Mouse (Mus musculus) urinary bladder, postnatal 10 days (tissue): ENCODE measurements around the gene Adamts9.

Source experiments
- DNase-seq: peaks from one replicate; pipeline ENCODE4 v3.0.0; 2022; ENCODE audit warnings: low spot score

Gene Adamts9

GRCm38 (mm10) chr6:92924536-92924935 lies 18.8 kb downstream of the Adamts9 start:
- DNase-seq: no peak

GRCm38 (mm10) chr6:92921843-92922242 lies 21.4 kb downstream of the Adamts9 start:
- DNase-seq: no peak

GRCm38 (mm10) chr6:92920938-92921689 lies 22.2 kb downstream of the Adamts9 start:
- DNase-seq: no peak

GRCm38 (mm10) chr6:92910611-92911010 lies 32.7 kb downstream of the Adamts9 start:
- no peak for DNase-seq

GRCm38 (mm10) chr6:92909361-92909760 lies 33.9 kb downstream of the Adamts9 start:
- DNase-seq: no peak

- no peak for DNase-seq
Measured at GRCm38 (mm10) chr6:92905922-92906321, 37.4 kb downstream of the Adamts9 start.

- no peak for DNase-seq
Measured at GRCm38 (mm10) chr6:92904491-92904890, 38.8 kb downstream of the Adamts9 start.

GRCm38 (mm10) chr6:92904037-92904436 lies 39.3 kb downstream of the Adamts9 start:
- DNase-seq: no peak

GRCm38 (mm10) chr6:92891535-92891934 lies 51.8 kb downstream of the Adamts9 start:
- DNase-seq: no peak

- no peak for DNase-seq
Measured at GRCm38 (mm10) chr6:92883131-92883900, 60.0 kb downstream of the Adamts9 start.

GRCm38 (mm10) chr6:92882446-92882845 lies 60.8 kb downstream of the Adamts9 start:
- no peak for DNase-seq

- DNase-seq: no peak
Measured at GRCm38 (mm10) chr6:92879700-92880265, 63.5 kb downstream of the Adamts9 start.

GRCm38 (mm10) chr6:92878771-92879170 lies 64.5 kb downstream of the Adamts9 start:
- no peak for DNase-seq

GRCm38 (mm10) chr6:92877236-92877635 lies 66.1 kb downstream of the Adamts9 start:
- no peak for DNase-seq

- no peak for DNase-seq
Measured at GRCm38 (mm10) chr6:92876121-92876520, 67.2 kb downstream of the Adamts9 start.

- DNase-seq: no peak
Measured at GRCm38 (mm10) chr6:92875340-92875739, 68.0 kb downstream of the Adamts9 start.

GRCm38 (mm10) chr6:92874854-92875253 lies 68.4 kb downstream of the Adamts9 start:
- no peak for DNase-seq

GRCm38 (mm10) chr6:92872766-92873165 lies 70.5 kb downstream of the Adamts9 start:
- no peak for DNase-seq

- DNase-seq: no peak
Measured at GRCm38 (mm10) chr6:92871813-92872212, 71.5 kb downstream of the Adamts9 start.

GRCm38 (mm10) chr6:92869582-92870219 lies 73.6 kb downstream of the Adamts9 start:
- no peak for DNase-seq

GRCm38 (mm10) chr6:92869089-92869581 lies 74.2 kb downstream of the Adamts9 start, which contains the start of gene Gm15737:
Gene Gm15737, plus strand, starts transcription at chr6:92869357.
- no peak for DNase-seq

- no peak for DNase-seq
Measured at GRCm38 (mm10) chr6:92862599-92862998, 80.7 kb downstream of the Adamts9 start.
